Mouse (Mus musculus): ENCODE results near the gene Gm11032.

GRCm38 (mm10) chr11:4629861-4630280, 10.0 kb downstream of the Gm11032 start:
- TF ChIP-seq POLR2A (IDR thresholded peaks at IDR 0.05; ENCODE audit: borderline replicate concordance, insufficient read depth, low read length) (no peak), CTCF (IDR thresholded peaks at IDR 0.05; ENCODE audit: borderline replicate concordance, insufficient read depth, low read depth, low read length) (no peak)
